Mouse (Mus musculus) T-helper 1 cell (primary cell): ENCODE results near the gene Gm15107.

ENCODE experiments used
- in situ Hi-C: fragments of 300-600 bp; cut with MboI, MseI; formaldehyde crosslinking; loops from one replicate; pipeline ENCODE4 v1.15.1; 2025; ENCODE audit warnings: high pct_unique_total_duplicates

The Gm15107 gene

DNA sequence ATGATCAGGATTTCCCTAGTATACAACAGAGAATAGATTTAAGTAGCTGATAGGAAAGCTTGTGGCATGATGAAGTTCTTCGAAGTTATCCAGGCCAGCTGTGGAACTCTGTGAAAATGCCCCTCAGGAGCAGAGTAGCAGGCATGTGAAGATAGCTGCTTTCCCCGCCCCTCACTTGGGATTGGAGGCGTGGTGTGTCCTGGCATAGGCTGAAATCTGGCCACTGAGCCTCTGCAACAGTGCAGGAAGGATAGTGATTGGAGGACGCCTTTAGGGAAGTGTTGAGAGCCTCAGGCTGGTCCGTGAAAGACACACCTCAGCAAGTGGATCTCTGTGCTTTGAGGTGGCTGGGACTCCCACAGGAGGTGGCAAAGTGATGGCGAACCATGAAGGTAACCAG is at the start of gene Gm15107:
Gm15107 (plus strand) TSS at position 301 of the 400 bp plus-strand sequence.
- in situ Hi-C loops = loop anchor here (25.0 kb wide), 1 partner anchor 1432 kb away; no protein-coding TSS in a partner anchor
